In the genomic region with DNA sequence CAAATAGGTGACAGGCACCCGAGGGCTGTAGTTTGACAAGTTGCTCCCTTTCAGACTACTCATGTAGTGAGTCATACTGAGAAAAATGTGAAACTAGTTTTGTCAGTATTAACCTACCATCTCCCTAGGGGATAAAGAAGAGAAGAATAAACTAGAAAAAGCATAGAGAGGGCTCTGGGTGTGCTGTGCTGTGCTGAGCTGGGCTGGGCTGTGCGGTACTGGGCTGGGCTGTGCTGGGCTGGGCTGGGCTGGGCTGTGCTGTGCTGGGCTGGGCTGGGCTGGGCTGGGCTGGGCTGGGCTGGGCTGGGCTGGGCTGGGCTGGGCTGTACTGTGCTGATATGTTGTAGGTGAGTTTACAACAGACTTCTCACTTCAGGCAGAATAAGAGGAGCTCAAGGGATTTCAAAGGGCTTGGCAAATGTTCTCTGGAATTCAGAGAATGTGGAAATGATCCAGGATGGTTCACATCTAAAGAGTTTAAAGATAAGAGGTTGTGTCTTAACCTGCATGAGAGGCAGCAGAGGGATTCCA, we compare ENCODE assay signal across 13 mouse cellular contexts.
DNase-seq lines count a peak whose midpoint lies in the region; ATAC-seq and TF ChIP-seq lines count a peak whose summit lies in the region.
"Had no signal": no experiment of that assay in that cellular context is flagged by ENCODE, and none has a peak within 500 bp of the region (broad histone marks: within the 10 kb centered on the region; RNA-seq: fewer than 3 reads in every experiment).

No protein-coding gene starts in this region.

- H3K9me3 ChIP-seq in kidney, embryonic 15.5 days (replicated peaks), result no peaks in the 10 kb centered on the region
- H3K9me3 ChIP-seq in intestine, embryonic 16.5 days (ENCODE audit: control insufficient read depth, low read length), result no peaks in the 10 kb centered on the region
- H3K9me3 ChIP-seq: neural tube, embryonic 13.5 days had no signal

- no peak for DNase-seq in kidney, postnatal 25 days
- no peak for DNase-seq in Patski (ENCODE audit: low read depth, low spot score)
- no peak for DNase-seq in B cell, adult 2 months
- DNase-seq in T-cell, adult 2 months (ENCODE audit: low spot score), result no peak
- DNase-seq in left cerebral cortex, postnatal 25 days (ENCODE audit: low spot score in 2 of 2), result no peak
- DNase-seq: adrenal gland, postnatal 10 days; kidney, adult 11 months; right cerebral cortex, postnatal 4 days had no signal

- 40% methylated on average over 2 of the region's 2 CpGs for WGBS in kidney, embryonic 15.5 days
- 28% methylated on average over 2 of the region's 2 CpGs for WGBS in intestine, embryonic 16.5 days

- H3K27ac ChIP-seq in kidney, embryonic 15.5 days, result no peak overlapping the region; the same call in 1 of the 2 replicates
- peak overlapping the region; percentile 57; the same call in 1 of the 2 replicates for H3K27ac ChIP-seq in intestine, embryonic 16.5 days (ENCODE audit: low read length)
- H3K27ac ChIP-seq: neural tube, embryonic 13.5 days had no signal

- in situ Hi-C loops in Patski (cut with MboI; ENCODE audit: low pct_unique_long_range_greater_than_20kb), result no loop called here

- CTCF ChIA-PET in Patski (lab: Charles Lee), result no interaction called here

- TF ChIP-seq CTCF in Patski (IDR thresholded peaks at IDR 0.05), result no peak

- no peaks in the 10 kb centered on the region for H3K36me3 ChIP-seq in kidney, embryonic 15.5 days
- no peaks in the 10 kb centered on the region for H3K36me3 ChIP-seq in intestine, embryonic 16.5 days (ENCODE audit: control insufficient read depth, insufficient read depth, low read length)
- H3K36me3 ChIP-seq: neural tube, embryonic 13.5 days had no signal

- peak; percentile 75; the same call in 1 of the 2 replicates for ATAC-seq in kidney, embryonic 15.5 days (replicated peaks; ENCODE audit: low FRiP score)
- peak; percentile 90 for ATAC-seq in Patski
- peak; percentile 95 for ATAC-seq in intestine, embryonic 16.5 days
- peak; percentile 29; the same call in 1 of the 2 replicates for ATAC-seq in megakaryocyte progenitor cell, adult 5-6 weeks (replicated peaks; ENCODE audit: poor library complexity)

- H3K9ac ChIP-seq in kidney, embryonic 15.5 days, result no peak overlapping the region
- H3K9ac ChIP-seq in intestine, embryonic 16.5 days (ENCODE audit: low read depth, low read length), result no peak overlapping the region
- H3K9ac ChIP-seq: neural tube, embryonic 13.5 days had no signal

- POLR2A ChIA-PET in Patski (lab: Charles Lee), result no interaction called here

- intact Hi-C loops in left cerebral cortex, postnatal 25 days (cut with DNase I), result no loop called here

- no peaks in the 10 kb centered on the region for H3K27me3 ChIP-seq in kidney, embryonic 15.5 days
- no peaks in the 10 kb centered on the region for H3K27me3 ChIP-seq in Patski
- H3K27me3 ChIP-seq in intestine, embryonic 16.5 days (replicated peaks; ENCODE audit: control insufficient read depth, insufficient read depth, low read length), result no peaks in the 10 kb centered on the region
- H3K27me3 ChIP-seq: neural tube, embryonic 13.5 days had no signal

- no peak overlapping the region for H3K4me3 ChIP-seq in kidney, embryonic 15.5 days (replicated peaks)
- H3K4me3 ChIP-seq in intestine, embryonic 16.5 days (ENCODE audit: low read length), result no peak overlapping the region
- H3K4me3 ChIP-seq: neural tube, embryonic 13.5 days had no signal

- no peak overlapping the region for H3K4me2 ChIP-seq in kidney, embryonic 15.5 days
- H3K4me2 ChIP-seq in intestine, embryonic 16.5 days (ENCODE audit: low read depth, low read length), result peak overlapping the region; percentile 30; the same call in 1 of the 2 replicates
- H3K4me2 ChIP-seq: midbrain, embryonic 11.5 days; neural tube, embryonic 13.5 days had no signal

- no peaks in the 10 kb centered on the region for H3K4me1 ChIP-seq in kidney, embryonic 15.5 days
- peaks cover 8% of the 10 kb centered on the region for H3K4me1 ChIP-seq in intestine, embryonic 16.5 days (ENCODE audit: control insufficient read depth, insufficient read depth, low read length)
- H3K4me1 ChIP-seq: neural tube, embryonic 13.5 days had no signal

Comparison
In these comparisons a context has a peak if more than half of its experiments do, and no peak if none do; other contexts are left out.
1. ATAC-seq: peak in every context shown above with its lines; median percentile 95 in intestine, embryonic 16.5 days; 90 in Patski; 75 in kidney, embryonic 15.5 days; 29 in megakaryocyte progenitor cell, adult 5-6 weeks.